Mouse (Mus musculus): ENCODE measurements around the gene Gm20403. TPM values are rescaled to one million over a fixed set of nuclear protein-coding genes. Genes with fewer than 3 reads are reported as not detected.

Gm20403 gene
- not detected in 2 replicates for polyA plus RNA-seq (2014; fragmentation: Nextera tagmentation; extraction: Ambion mirVana)

GRCm38 (mm10) chr12:54986052-54986717, at the start of gene Gm20403:
Gm20403 (minus strand) TSS chr12:54986529.
- no peaks in the 10 kb centered on the region; the same call in 1 of the 2 replicates for H3K4me1 ChIP-seq (ENCODE audit: control insufficient read depth, insufficient read depth, low read length)
- ATAC-seq (replicated peaks; ENCODE audit: insufficient number of reproducible peaks, low FRiP score, low TSS enrichment, low read depth) (peak; percentile 51; the same call in 1 of the 2 replicates), DNase-seq (ENCODE audit: low spot score) (peak; percentile 80)
- no peaks in the 10 kb centered on the region; the same call in 1 of the 2 replicates for H3K36me3 ChIP-seq (replicated peaks; ENCODE audit: control insufficient read depth, insufficient read depth, low read depth, low read length)
- H3K4me2 ChIP-seq (ENCODE audit: low read depth, low read length), result peak within 1 kb of the TSS; percentile 94
- H3K9ac ChIP-seq (replicated peaks; ENCODE audit: low read length), result peak within 1 kb of the TSS; percentile 93
- no peaks in the 10 kb centered on the region for H3K27me3 ChIP-seq (ENCODE audit: control insufficient read depth, insufficient read depth, low read length)
- H3K27ac ChIP-seq (replicated peaks; ENCODE audit: low read depth, low read length), result peak within 1 kb of the TSS; percentile 88
- no peaks in the 10 kb centered on the region for H3K9me3 ChIP-seq (replicated peaks; ENCODE audit: control insufficient read depth, low read length)
- peak within 1 kb of the TSS; percentile 91 for H3K4me3 ChIP-seq (ENCODE audit: low read depth, low read length)
- under 1% methylated on average over 46 of the region's 60 CpGs for WGBS

DNA sequence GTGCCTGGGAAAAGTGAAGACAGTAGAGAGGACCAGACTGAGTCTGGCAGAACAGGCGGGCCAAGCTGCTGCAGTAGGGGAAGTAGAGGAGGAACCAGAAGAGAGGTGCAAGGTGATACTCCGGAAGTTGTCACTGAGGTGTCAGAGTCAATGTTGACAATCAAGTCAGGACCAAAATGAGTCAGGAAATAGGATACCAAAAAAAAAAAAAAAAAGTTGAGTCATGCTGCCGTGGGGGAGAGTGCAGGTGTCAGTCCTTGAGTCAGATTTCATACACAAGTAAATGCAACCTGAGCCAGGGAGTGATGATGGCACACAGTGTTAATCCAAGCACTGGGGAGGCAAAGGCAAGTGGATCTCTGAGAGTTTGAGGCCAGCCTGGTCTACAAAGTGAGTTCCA, 40.8 kb upstream of the Gm20403 start:
- Histone ChIP-seq H3K9me3 (replicated peaks; ENCODE audit: control insufficient read depth, low read length) (no peaks in the 10 kb centered on the region), H3K27me3 (ENCODE audit: control insufficient read depth, insufficient read depth, low read length) (no peaks in the 10 kb centered on the region), H3K4me3 (ENCODE audit: low read depth, low read length) (no peak overlapping the region), H3K4me2 (ENCODE audit: low read depth, low read length) (no peak overlapping the region), H3K27ac (replicated peaks; ENCODE audit: low read depth, low read length) (no peak overlapping the region), H3K36me3 (replicated peaks; ENCODE audit: control insufficient read depth, insufficient read depth, low read depth, low read length) (no peaks in the 10 kb centered on the region), H3K4me1 (ENCODE audit: control insufficient read depth, insufficient read depth, low read length) (no peaks in the 10 kb centered on the region), H3K9ac (replicated peaks; ENCODE audit: low read length) (no peak overlapping the region)
- peak; percentile 15 for DNase-seq (ENCODE audit: low spot score)
- WGBS, result 50% methylated on average over 3 of the region's 3 CpGs
- no peak for ATAC-seq (replicated peaks; ENCODE audit: insufficient number of reproducible peaks, low FRiP score, low TSS enrichment, low read depth)

- Histone ChIP-seq H3K4me3 (ENCODE audit: low read depth, low read length) (no peak overlapping the region), H3K27me3 (ENCODE audit: control insufficient read depth, insufficient read depth, low read length) (no peaks in the 10 kb centered on the region), H3K9ac (replicated peaks; ENCODE audit: low read length) (no peak overlapping the region), H3K4me1 (ENCODE audit: control insufficient read depth, insufficient read depth, low read length) (no peaks in the 10 kb centered on the region), H3K27ac (replicated peaks; ENCODE audit: low read depth, low read length) (no peak overlapping the region), H3K36me3 (replicated peaks; ENCODE audit: control insufficient read depth, insufficient read depth, low read depth, low read length) (no peaks in the 10 kb centered on the region), H3K4me2 (ENCODE audit: low read depth, low read length) (no peak overlapping the region), H3K9me3 (replicated peaks; ENCODE audit: control insufficient read depth, low read length) (no peaks in the 10 kb centered on the region)
- ATAC-seq (replicated peaks; ENCODE audit: insufficient number of reproducible peaks, low FRiP score, low TSS enrichment, low read depth) (no peak), DNase-seq (ENCODE audit: low spot score) (no peak)
- WGBS, result 66% methylated on average over 2 of the region's 2 CpGs
Measured at GRCm38 (mm10) chr12:55023284-55023683, 37.0 kb upstream of the Gm20403 start.

- 81% methylated on average over 7 of the region's 7 CpGs for WGBS
- no peak overlapping the region for H3K4me3 ChIP-seq (ENCODE audit: low read depth, low read length)
- no peak overlapping the region for H3K9ac ChIP-seq (replicated peaks; ENCODE audit: low read length)
- H3K9me3 ChIP-seq (replicated peaks; ENCODE audit: control insufficient read depth, low read length), result no peaks in the 10 kb centered on the region
- no peak overlapping the region for H3K4me2 ChIP-seq (ENCODE audit: low read depth, low read length)
- no peak for DNase-seq (ENCODE audit: low spot score)
- H3K27ac ChIP-seq (replicated peaks; ENCODE audit: low read depth, low read length), result no peak overlapping the region
- H3K27me3 ChIP-seq (ENCODE audit: control insufficient read depth, insufficient read depth, low read length), result no peaks in the 10 kb centered on the region
- H3K4me1 ChIP-seq (ENCODE audit: control insufficient read depth, insufficient read depth, low read length), result no peaks in the 10 kb centered on the region
- ATAC-seq (replicated peaks; ENCODE audit: insufficient number of reproducible peaks, low FRiP score, low TSS enrichment, low read depth), result no peak
- H3K36me3 ChIP-seq (replicated peaks; ENCODE audit: control insufficient read depth, insufficient read depth, low read depth, low read length), result no peaks in the 10 kb centered on the region
Measured at GRCm38 (mm10) chr12:55019421-55019877, 33.1 kb upstream of the Gm20403 start.

DNA sequence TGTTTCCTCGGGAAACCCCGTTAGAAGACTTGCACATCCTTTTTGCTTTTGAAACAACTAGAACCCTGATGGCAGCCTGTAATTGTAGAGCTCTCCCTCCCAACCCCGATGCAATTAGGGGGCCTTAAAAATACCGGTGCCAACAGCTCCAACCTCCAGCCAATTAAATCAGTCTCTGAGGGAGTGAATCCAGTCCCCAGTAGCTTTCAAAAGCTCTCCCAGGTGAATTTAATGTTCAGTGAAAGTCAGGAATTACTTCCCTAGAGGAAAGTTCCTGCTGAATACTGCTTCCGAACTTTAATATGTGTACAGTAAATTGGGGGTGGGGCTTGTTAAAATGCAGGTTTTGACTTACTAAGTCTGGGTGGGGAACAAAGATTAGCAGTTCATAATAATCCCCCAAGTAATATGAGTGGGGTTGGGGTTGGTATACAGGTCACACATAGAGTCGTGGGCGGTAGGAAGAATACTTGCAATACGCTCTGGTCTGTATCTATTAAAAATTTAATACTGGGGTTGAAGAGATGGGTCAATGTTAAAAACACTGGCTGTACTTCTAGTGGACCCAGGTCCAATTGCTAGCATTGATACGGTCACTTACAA, 30.9 kb upstream of the Gm20403 start:
- Histone ChIP-seq H3K4me1 (ENCODE audit: control insufficient read depth, insufficient read depth, low read length) (no peaks in the 10 kb centered on the region), H3K27me3 (ENCODE audit: control insufficient read depth, insufficient read depth, low read length) (no peaks in the 10 kb centered on the region), H3K36me3 (replicated peaks; ENCODE audit: control insufficient read depth, insufficient read depth, low read depth, low read length) (no peaks in the 10 kb centered on the region), H3K9me3 (replicated peaks; ENCODE audit: control insufficient read depth, low read length) (no peaks in the 10 kb centered on the region), H3K9ac (replicated peaks; ENCODE audit: low read length) (no peak overlapping the region), H3K27ac (replicated peaks; ENCODE audit: low read depth, low read length) (no peak overlapping the region), H3K4me2 (ENCODE audit: low read depth, low read length) (no peak overlapping the region), H3K4me3 (ENCODE audit: low read depth, low read length) (no peak overlapping the region)
- DNase-seq (ENCODE audit: low spot score) (no peak), ATAC-seq (replicated peaks; ENCODE audit: insufficient number of reproducible peaks, low FRiP score, low TSS enrichment, low read depth) (no peak)
- WGBS, result 58% methylated on average over 9 of the region's 9 CpGs

DNA sequence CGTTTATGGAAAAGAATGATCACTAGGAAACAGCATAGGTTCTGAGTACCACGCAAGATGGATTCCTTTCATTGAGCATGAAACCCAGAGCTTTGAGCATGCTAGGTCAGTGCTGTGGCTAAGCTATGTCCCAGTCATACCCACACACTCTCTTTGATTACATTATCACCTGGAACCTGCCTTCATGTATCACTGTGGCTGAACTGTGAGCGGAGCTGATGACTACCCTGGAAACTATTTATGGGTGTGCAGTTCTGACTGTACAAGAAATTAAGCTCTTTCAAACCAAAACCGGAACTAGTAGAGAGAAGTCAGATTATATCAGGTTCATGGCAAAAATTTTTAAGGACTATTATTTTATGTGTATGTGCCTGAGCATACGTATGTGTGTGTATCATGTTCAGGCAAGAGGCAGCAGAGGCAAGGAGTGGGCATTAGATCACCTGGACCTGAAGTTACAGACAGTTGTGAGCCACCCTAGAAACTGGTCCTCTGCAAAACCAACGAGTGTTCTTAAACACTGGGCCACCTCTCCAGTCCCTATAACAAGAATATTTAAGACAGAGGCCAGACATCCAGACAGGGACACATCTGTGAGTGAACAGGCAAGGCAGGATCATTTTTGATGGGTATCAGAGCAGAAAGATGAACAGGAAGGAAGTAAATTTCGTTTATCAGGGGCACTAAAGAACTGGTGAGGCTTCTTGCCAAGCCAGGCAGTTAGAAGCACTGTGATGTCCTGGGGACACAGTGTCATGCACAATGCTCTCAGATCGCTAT, 30.2 kb upstream of the Gm20403 start:
- Histone ChIP-seq H3K36me3 (replicated peaks; ENCODE audit: control insufficient read depth, insufficient read depth, low read depth, low read length) (no peaks in the 10 kb centered on the region), H3K27ac (replicated peaks; ENCODE audit: low read depth, low read length) (no peak overlapping the region), H3K9me3 (replicated peaks; ENCODE audit: control insufficient read depth, low read length) (no peaks in the 10 kb centered on the region), H3K4me2 (ENCODE audit: low read depth, low read length) (no peak overlapping the region), H3K4me3 (ENCODE audit: low read depth, low read length) (no peak overlapping the region), H3K27me3 (ENCODE audit: control insufficient read depth, insufficient read depth, low read length) (no peaks in the 10 kb centered on the region), H3K4me1 (ENCODE audit: control insufficient read depth, insufficient read depth, low read length) (no peaks in the 10 kb centered on the region), H3K9ac (replicated peaks; ENCODE audit: low read length) (no peak overlapping the region)
- WGBS, result 75% methylated on average over 8 of the region's 8 CpGs
- no peak for DNase-seq (ENCODE audit: low spot score)
- no peak for ATAC-seq (replicated peaks; ENCODE audit: insufficient number of reproducible peaks, low FRiP score, low TSS enrichment, low read depth)

DNA sequence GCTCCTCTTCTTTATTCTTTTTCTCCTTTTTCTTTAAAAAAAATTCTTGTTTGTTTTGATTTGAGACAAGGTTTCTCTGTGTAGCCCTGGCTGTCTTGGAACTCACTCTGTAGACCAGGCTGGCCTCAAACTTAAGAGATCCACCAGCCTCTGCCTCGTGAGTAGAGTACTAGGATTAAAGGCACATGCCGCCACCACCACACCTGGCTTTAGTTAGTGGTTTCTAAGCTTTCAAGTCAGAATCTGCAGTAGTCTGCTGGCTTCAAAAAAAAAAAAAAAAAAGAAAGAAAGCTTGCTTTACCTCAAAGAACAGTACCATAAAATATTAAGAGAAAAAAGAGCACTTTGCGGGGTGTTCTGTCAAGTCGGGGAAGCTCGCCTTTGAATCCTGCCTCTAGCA, 29.1 kb upstream of the Gm20403 start:
- Histone ChIP-seq H3K4me2 (ENCODE audit: low read depth, low read length) (no peak overlapping the region), H3K9ac (replicated peaks; ENCODE audit: low read length) (no peak overlapping the region), H3K27me3 (ENCODE audit: control insufficient read depth, insufficient read depth, low read length) (no peaks in the 10 kb centered on the region), H3K4me1 (ENCODE audit: control insufficient read depth, insufficient read depth, low read length) (no peaks in the 10 kb centered on the region), H3K36me3 (replicated peaks; ENCODE audit: control insufficient read depth, insufficient read depth, low read depth, low read length) (no peaks in the 10 kb centered on the region), H3K27ac (replicated peaks; ENCODE audit: low read depth, low read length) (no peak overlapping the region), H3K4me3 (ENCODE audit: low read depth, low read length) (no peak overlapping the region), H3K9me3 (replicated peaks; ENCODE audit: control insufficient read depth, low read length) (no peaks in the 10 kb centered on the region)
- 56% methylated on average over 5 of the region's 5 CpGs for WGBS
- DNase-seq (ENCODE audit: low spot score) (peak; percentile 70), ATAC-seq (replicated peaks; ENCODE audit: insufficient number of reproducible peaks, low FRiP score, low TSS enrichment, low read depth) (no peak)

Data from embryonic facial prominence, embryonic 11.5 days (tissue).